Mouse (Mus musculus): ENCODE measurements at regions not wholly inside any gene's neighbourhood (a gene's known extent, or its start where the extent isn't known, plus 50 kb on each side); places are given as distances from the start of the nearest gene placed in this dataset.
A peak's percentile ranks its signal among the peaks of the same experiment; 100 is the strongest.

- 0 out of 2 replicates have a peak overlapping the region, but pooled peaks have one; percentile 6 for H3K9ac ChIP-seq (ENCODE audit: low read depth, low read length)
- no peak overlapping the region for H3K4me2 ChIP-seq
- no peaks in the 10 kb centered on the region for H3K27me3 ChIP-seq (ENCODE audit: control insufficient read depth, insufficient read depth, low read length)
- H3K9me3 ChIP-seq (replicated peaks; ENCODE audit: control insufficient read depth, low read length) = no peaks in the 10 kb centered on the region
- H3K4me3 ChIP-seq (ENCODE audit: low read depth, low read length) = no peak overlapping the region
- 59% methylated on average over 10 of the region's 10 CpGs for WGBS (ENCODE audit: insufficient replicate concordance)
- peaks cover 53% of the 10 kb centered on the region for H3K4me1 ChIP-seq (ENCODE audit: control insufficient read depth, insufficient read depth, low read length)
- no peak for ATAC-seq (replicated peaks; ENCODE audit: insufficient number of reproducible peaks, low FRiP score, low TSS enrichment)
- no peaks in the 10 kb centered on the region for H3K36me3 ChIP-seq (ENCODE audit: control insufficient read depth, insufficient read depth, low read length)
- peak overlapping the region; percentile 89 for H3K27ac ChIP-seq (ENCODE audit: low read depth, low read length)
These were observed 107.4 kb upstream of the Haao start for GRCm38 (mm10) chr17:83955058-83955697.

GRCm38 (mm10) chr17:83954291-83955057 is 106.7 kb upstream of the Haao start:
- no peak overlapping the region for H3K4me2 ChIP-seq
- H3K36me3 ChIP-seq (ENCODE audit: control insufficient read depth, insufficient read depth, low read length) = no peaks in the 10 kb centered on the region
- no peak overlapping the region for H3K4me3 ChIP-seq (ENCODE audit: low read depth, low read length)
- H3K9ac ChIP-seq (ENCODE audit: low read depth, low read length) = peak overlapping the region; percentile 52
- H3K27me3 ChIP-seq (ENCODE audit: control insufficient read depth, insufficient read depth, low read length) = no peaks in the 10 kb centered on the region
- 24% methylated on average over 16 of the region's 16 CpGs for WGBS (ENCODE audit: insufficient replicate concordance)
- H3K4me1 ChIP-seq (ENCODE audit: control insufficient read depth, insufficient read depth, low read length) = peaks cover 47% of the 10 kb centered on the region
- ATAC-seq (replicated peaks; ENCODE audit: insufficient number of reproducible peaks, low FRiP score, low TSS enrichment) = peak; percentile 28; the same call in 1 of the 2 replicates
- H3K27ac ChIP-seq (ENCODE audit: low read depth, low read length) = peak overlapping the region; percentile 89
- no peaks in the 10 kb centered on the region for H3K9me3 ChIP-seq (replicated peaks; ENCODE audit: control insufficient read depth, low read length)

- 46% methylated on average over 7 of the region's 7 CpGs for WGBS (ENCODE audit: insufficient replicate concordance)
- no peak overlapping the region for H3K4me3 ChIP-seq (ENCODE audit: low read depth, low read length)
- peak overlapping the region; percentile 89 for H3K27ac ChIP-seq (ENCODE audit: low read depth, low read length)
- no peak overlapping the region for H3K4me2 ChIP-seq
- H3K4me1 ChIP-seq (ENCODE audit: control insufficient read depth, insufficient read depth, low read length) = peaks cover 43% of the 10 kb centered on the region
- H3K27me3 ChIP-seq (ENCODE audit: control insufficient read depth, insufficient read depth, low read length) = no peaks in the 10 kb centered on the region
- H3K9me3 ChIP-seq (replicated peaks; ENCODE audit: control insufficient read depth, low read length) = no peaks in the 10 kb centered on the region
- H3K36me3 ChIP-seq (ENCODE audit: control insufficient read depth, insufficient read depth, low read length) = no peaks in the 10 kb centered on the region
- ATAC-seq (replicated peaks; ENCODE audit: insufficient number of reproducible peaks, low FRiP score, low TSS enrichment) = no peak
- 0 out of 2 replicates have a peak overlapping the region, but pooled peaks have one; percentile 52 for H3K9ac ChIP-seq (ENCODE audit: low read depth, low read length)
These were observed 105.9 kb upstream of the Haao start for GRCm38 (mm10) chr17:83953656-83954055.

GRCm38 (mm10) chr17:83946718-83947117 is 99.0 kb upstream of the Haao start:
- Histone ChIP-seq H3K9me3 (replicated peaks; ENCODE audit: control insufficient read depth, low read length) (no peaks in the 10 kb centered on the region), H3K27me3 (ENCODE audit: control insufficient read depth, insufficient read depth, low read length) (no peaks in the 10 kb centered on the region), H3K4me3 (ENCODE audit: low read depth, low read length) (no peak overlapping the region), H3K9ac (ENCODE audit: low read depth, low read length) (no peak overlapping the region), H3K36me3 (ENCODE audit: control insufficient read depth, insufficient read depth, low read length) (no peaks in the 10 kb centered on the region), H3K27ac (ENCODE audit: low read depth, low read length) (no peak overlapping the region), H3K4me2 (no peak overlapping the region), H3K4me1 (ENCODE audit: control insufficient read depth, insufficient read depth, low read length) (no peaks in the 10 kb centered on the region)
- no peak for ATAC-seq (replicated peaks; ENCODE audit: insufficient number of reproducible peaks, low FRiP score, low TSS enrichment)
- 29% methylated on average over 4 of the region's 4 CpGs for WGBS (ENCODE audit: insufficient replicate concordance)

GRCm38 (mm10) chr17:83939344-83939743 is 91.6 kb upstream of the Haao start:
- no peak overlapping the region for H3K4me2 ChIP-seq
- no peak overlapping the region for H3K27ac ChIP-seq (ENCODE audit: low read depth, low read length)
- WGBS (ENCODE audit: insufficient replicate concordance) = 78% methylated on average over 10 of the region's 10 CpGs
- ATAC-seq (replicated peaks; ENCODE audit: insufficient number of reproducible peaks, low FRiP score, low TSS enrichment) = no peak
- no peaks in the 10 kb centered on the region for H3K27me3 ChIP-seq (ENCODE audit: control insufficient read depth, insufficient read depth, low read length)
- no peak overlapping the region for H3K9ac ChIP-seq (ENCODE audit: low read depth, low read length)
- no peaks in the 10 kb centered on the region for H3K9me3 ChIP-seq (replicated peaks; ENCODE audit: control insufficient read depth, low read length)
- H3K4me3 ChIP-seq (ENCODE audit: low read depth, low read length) = no peak overlapping the region
- H3K4me1 ChIP-seq (ENCODE audit: control insufficient read depth, insufficient read depth, low read length) = no peaks in the 10 kb centered on the region
- no peaks in the 10 kb centered on the region for H3K36me3 ChIP-seq (ENCODE audit: control insufficient read depth, insufficient read depth, low read length)

GRCm38 (mm10) chr17:83938671-83939244 is 91.0 kb upstream of the Haao start:
- Histone ChIP-seq H3K4me2 (no peak overlapping the region), H3K27ac (ENCODE audit: low read depth, low read length) (no peak overlapping the region)
- ATAC-seq (replicated peaks; ENCODE audit: insufficient number of reproducible peaks, low FRiP score, low TSS enrichment) = no peak

GRCm38 (mm10) chr17:83937576-83937975 is 89.8 kb upstream of the Haao start:
- H3K9me3 ChIP-seq (replicated peaks; ENCODE audit: control insufficient read depth, low read length) = no peaks in the 10 kb centered on the region
- H3K27me3 ChIP-seq (ENCODE audit: control insufficient read depth, insufficient read depth, low read length) = no peaks in the 10 kb centered on the region
- H3K27ac ChIP-seq (ENCODE audit: low read depth, low read length) = no peak overlapping the region
- H3K4me1 ChIP-seq (ENCODE audit: control insufficient read depth, insufficient read depth, low read length) = no peaks in the 10 kb centered on the region
- no peak overlapping the region for H3K4me3 ChIP-seq (ENCODE audit: low read depth, low read length)
- no peak overlapping the region for H3K9ac ChIP-seq (ENCODE audit: low read depth, low read length)
- ATAC-seq (replicated peaks; ENCODE audit: insufficient number of reproducible peaks, low FRiP score, low TSS enrichment) = no peak
- no peak overlapping the region for H3K4me2 ChIP-seq
- 41% methylated on average over 10 of the region's 10 CpGs for WGBS (ENCODE audit: insufficient replicate concordance)
- H3K36me3 ChIP-seq (ENCODE audit: control insufficient read depth, insufficient read depth, low read length) = no peaks in the 10 kb centered on the region

More at GRCm38 (mm10) chr17:83938671-83939244, 91.0 kb upstream of the Haao start:
- WGBS (ENCODE audit: insufficient replicate concordance) = 54% methylated on average over 11 of the region's 11 CpGs
- no peak overlapping the region for H3K9ac ChIP-seq (ENCODE audit: low read depth, low read length)
- no peaks in the 10 kb centered on the region for H3K36me3 ChIP-seq (ENCODE audit: control insufficient read depth, insufficient read depth, low read length)
- H3K27me3 ChIP-seq (ENCODE audit: control insufficient read depth, insufficient read depth, low read length) = no peaks in the 10 kb centered on the region
- H3K9me3 ChIP-seq (replicated peaks; ENCODE audit: control insufficient read depth, low read length) = no peaks in the 10 kb centered on the region
- no peak overlapping the region for H3K4me3 ChIP-seq (ENCODE audit: low read depth, low read length)
- H3K4me1 ChIP-seq (ENCODE audit: control insufficient read depth, insufficient read depth, low read length) = no peaks in the 10 kb centered on the region

- Histone ChIP-seq H3K4me3 (ENCODE audit: low read depth, low read length) (no peak overlapping the region), H3K9ac (ENCODE audit: low read depth, low read length) (no peak overlapping the region), H3K4me2 (no peak overlapping the region), H3K36me3 (ENCODE audit: control insufficient read depth, insufficient read depth, low read length) (no peaks in the 10 kb centered on the region), H3K4me1 (ENCODE audit: control insufficient read depth, insufficient read depth, low read length) (no peaks in the 10 kb centered on the region), H3K27me3 (ENCODE audit: control insufficient read depth, insufficient read depth, low read length) (no peaks in the 10 kb centered on the region), H3K9me3 (replicated peaks; ENCODE audit: control insufficient read depth, low read length) (no peaks in the 10 kb centered on the region), H3K27ac (ENCODE audit: low read depth, low read length) (no peak overlapping the region)
- ATAC-seq (replicated peaks; ENCODE audit: insufficient number of reproducible peaks, low FRiP score, low TSS enrichment) = no peak
- 63% methylated on average over 9 of the region's 9 CpGs for WGBS (ENCODE audit: insufficient replicate concordance)
These were observed 88.9 kb upstream of the Haao start for GRCm38 (mm10) chr17:83936677-83937076.
